Mouse (Mus musculus) stomach, postnatal 0 days (tissue): ENCODE results near the gene Tgds. TPM values are rescaled to one million over a fixed set of nuclear protein-coding genes. Genes with fewer than 3 reads are reported as not detected.

Source experiments
- ATAC-seq: fragments of 200-750 bp; cut with Nextera tagmentation; 2 replicates; pipeline ENCODE4 v1.8.0; 2017; ENCODE audit not compliant: low FRiP score, low TSS enrichment
- DNase-seq: peaks from one replicate; pipeline ENCODE4 v3.0.0-alpha.2; 2016; ENCODE audit warnings: low spot score
- H3K27ac ChIP-seq: fragments of 300-500 bp; sonication (generic); replicated peaks from 2 replicates; pipeline ENCODE4 v1.5.1; 2014; ENCODE audit warnings: mild to moderate bottlenecking, control low read depth
- H3K27me3 ChIP-seq: fragments of 300-500 bp; sonication (generic); 2 replicates; pipeline ENCODE4 v1.6.1; 2014; ENCODE audit warnings: low read length; ENCODE audit not compliant: control insufficient read depth, insufficient read depth
- H3K36me3 ChIP-seq: fragments of 300-500 bp; sonication (generic); 2 replicates; pipeline ENCODE4 v1.6.1; 2014; ENCODE audit warnings: low read length, mixed read lengths; ENCODE audit not compliant: control insufficient read depth, insufficient read depth
- H3K4me1 ChIP-seq: fragments of 300-500 bp; sonication (generic); replicated peaks from 2 replicates; pipeline ENCODE4 v1.6.1; 2014; ENCODE audit warnings: antibody characterized with exemption; ENCODE audit not compliant: control insufficient read depth, insufficient read depth
- H3K4me2 ChIP-seq: fragments of 300-500 bp; sonication (generic); replicated peaks from 2 replicates; pipeline ENCODE4 v1.6.1; 2014; ENCODE audit warnings: low read depth, mild to moderate bottlenecking, control low read depth, moderate library complexity
- H3K4me3 ChIP-seq: fragments of 300-500 bp; sonication (generic); 2 replicates; pipeline ENCODE4 v1.5.1; 2014; ENCODE audit warnings: low read depth, low read length, control low read depth
- H3K9ac ChIP-seq: fragments of 300-500 bp; sonication (generic); 2 replicates; pipeline ENCODE4 v1.6.1; 2014; ENCODE audit warnings: mild to moderate bottlenecking, low read length, control low read depth, mixed read lengths
- H3K9me3 ChIP-seq: fragments of 300-500 bp; sonication (generic); 2 replicates; pipeline ENCODE4 v1.6.1; 2016; ENCODE audit warnings: low read length; ENCODE audit not compliant: control insufficient read depth
- CTCF ChIP-seq: IDR thresholded peaks from 2 replicates; pipeline ENCODE4 v1.5.1; 2016; ENCODE audit warnings: antibody characterized with exemption, low read depth, mild to moderate bottlenecking, moderate library complexity
- EP300 ChIP-seq: optimal IDR thresholded peaks from 2 replicates; pipeline ENCODE3; 2016; ENCODE audit warnings: antibody characterized with exemption
- WGBS: fragments of 180-500 bp; shearing (Covaris S2); extraction: QIAGEN DNeasy Blood & Tissue Kit; methylation state at CpG from one replicate; pipeline ENCODE4 v1.1.7; 2014; 5-methylcytosine and 5-hydroxymethylcytosine counted together
- polyA plus RNA-seq: library from polyadenylated mRNA; unstranded; fragments of >200 nt; fragmentation: Nextera tagmentation; extraction: Ambion mirVana; gene quantifications from 2 replicates; pipeline ENCODE4 v1.2.1, GENCODE M21; 2015

Gene Tgds
- polyA plus RNA-seq, 1 experiment from 2014 or later, result 21.5 TPM

- Histone ChIP-seq H3K4me1 (no peaks in the 10 kb centered on the region), H3K9me3 (no peaks in the 10 kb centered on the region), H3K27ac (no peak overlapping the region), H3K36me3 (no peaks in the 10 kb centered on the region), H3K9ac (no peak overlapping the region), H3K4me3 (no peak overlapping the region), H3K4me2 (no peak overlapping the region), H3K27me3 (no peaks in the 10 kb centered on the region)
- WGBS, result 84% methylated on average over 30 of the region's 30 CpGs
- TF ChIP-seq CTCF, result no peak
- no peak for TF ChIP-seq EP300
- DNase-seq, result no peak
- ATAC-seq, result no peak
Observed at GRCm38 (mm10) chr14:118175071-118175693, 42.6 kb upstream of the Tgds start.

GRCm38 (mm10) chr14:118173590-118174203 is 41.1 kb upstream of the Tgds start:
- Histone ChIP-seq H3K4me3 (no peak overlapping the region), H3K9ac (no peak overlapping the region), H3K4me2 (no peak overlapping the region), H3K27me3 (no peaks in the 10 kb centered on the region), H3K36me3 (peaks cover 3% of the 10 kb centered on the region; the same call in 1 of the 2 replicates), H3K4me1 (no peaks in the 10 kb centered on the region), H3K27ac (no peak overlapping the region), H3K9me3 (no peaks in the 10 kb centered on the region)
- 62% methylated on average over 11 of the region's 11 CpGs for WGBS
- DNase-seq, result no peak
- ATAC-seq, result no peak
- TF ChIP-seq CTCF, result peak; percentile 43
- no peak for TF ChIP-seq EP300

GRCm38 (mm10) chr14:118168776-118169175 is 36.2 kb upstream of the Tgds start:
- H3K27me3 ChIP-seq, result no peaks in the 10 kb centered on the region
- peak; percentile 24; the same call in 1 of the 2 replicates for TF ChIP-seq CTCF
- TF ChIP-seq EP300, result no peak
- peaks cover 3% of the 10 kb centered on the region; the same call in 1 of the 2 replicates for H3K36me3 ChIP-seq
- WGBS, result 93% methylated on average over 4 of the region's 4 CpGs
- no peaks in the 10 kb centered on the region for H3K9me3 ChIP-seq
- no peak for ATAC-seq
- H3K4me3 ChIP-seq, result no peak overlapping the region
- H3K4me2 ChIP-seq, result no peak overlapping the region
- no peak overlapping the region for H3K27ac ChIP-seq
- H3K9ac ChIP-seq, result no peak overlapping the region
- DNase-seq, result no peak
- no peaks in the 10 kb centered on the region for H3K4me1 ChIP-seq

- 63% methylated on average over 14 of the region's 14 CpGs for WGBS
- Histone ChIP-seq H3K9ac (no peak overlapping the region), H3K27ac (no peak overlapping the region), H3K4me3 (no peak overlapping the region), H3K27me3 (no peaks in the 10 kb centered on the region), H3K9me3 (no peaks in the 10 kb centered on the region), H3K4me2 (no peak overlapping the region), H3K36me3 (peaks cover 10% of the 10 kb centered on the region; the same call in 1 of the 2 replicates), H3K4me1 (no peaks in the 10 kb centered on the region)
- DNase-seq (no peak), ATAC-seq (0 out of 2 replicates have a peak, but pooled peaks have one; percentile 10)
- TF ChIP-seq EP300, result no peak
- no peak for TF ChIP-seq CTCF
Observed at GRCm38 (mm10) chr14:118162640-118163039, 30.1 kb upstream of the Tgds start.

GRCm38 (mm10) chr14:118161751-118162150 is 29.2 kb upstream of the Tgds start:
- Histone ChIP-seq H3K27ac (no peak overlapping the region), H3K36me3 (peaks cover 10% of the 10 kb centered on the region; the same call in 1 of the 2 replicates), H3K9ac (no peak overlapping the region), H3K9me3 (no peaks in the 10 kb centered on the region), H3K4me2 (no peak overlapping the region), H3K4me1 (no peaks in the 10 kb centered on the region), H3K4me3 (no peak overlapping the region), H3K27me3 (no peaks in the 10 kb centered on the region)
- TF ChIP-seq EP300, result no peak
- TF ChIP-seq CTCF, result no peak
- DNase-seq (no peak), ATAC-seq (peak; percentile 65; the same call in 1 of the 2 replicates)
- WGBS, result 56% methylated on average over 3 of the region's 3 CpGs

- Histone ChIP-seq H3K4me3 (no peak overlapping the region), H3K9ac (no peak overlapping the region), H3K36me3 (peaks cover 12% of the 10 kb centered on the region; the same call in 1 of the 2 replicates), H3K4me1 (no peaks in the 10 kb centered on the region), H3K9me3 (no peaks in the 10 kb centered on the region), H3K27me3 (no peaks in the 10 kb centered on the region), H3K27ac (no peak overlapping the region), H3K4me2 (no peak overlapping the region)
- TF ChIP-seq EP300 (no peak), CTCF (peak; percentile 93)
- DNase-seq (peak; percentile 64), ATAC-seq (no peak)
- 27% methylated on average over 5 of the region's 5 CpGs for WGBS
Observed at GRCm38 (mm10) chr14:118157146-118157545, 24.6 kb upstream of the Tgds start.
